Mouse (Mus musculus) thymus, adult 2 months (tissue): ENCODE data around the gene Exoc7. TPM values are rescaled to one million over a fixed set of nuclear protein-coding genes. Genes with fewer than 3 reads are reported as not detected.

Experiments
- DNase-seq: peaks from one replicate; pipeline ENCODE4 v3.0.0; 2021
- H3K27ac ChIP-seq: fragments of 200-500 bp; 2 replicates; pipeline ENCODE4 v1.5.1; 2012; ENCODE audit warnings: low read length, control low read depth; ENCODE audit not compliant: control insufficient read depth, insufficient read depth
- H3K27me3 ChIP-seq: fragments of 200-500 bp; 2 replicates; pipeline ENCODE4 v1.6.1; 2012; ENCODE audit warnings: mild to moderate bottlenecking, low read length, moderate library complexity, mixed read lengths; ENCODE audit not compliant: control insufficient read depth, insufficient read depth
- H3K36me3 ChIP-seq: fragments of 200-500 bp; 2 replicates; pipeline ENCODE4 v1.6.1; 2012; ENCODE audit warnings: mild to moderate bottlenecking, low read length, moderate library complexity; ENCODE audit not compliant: control insufficient read depth, insufficient read depth
- H3K4me1 ChIP-seq: fragments of 200-500 bp; replicated peaks from 2 replicates; pipeline ENCODE4 v1.6.1; 2012; ENCODE audit warnings: low read length; ENCODE audit not compliant: control insufficient read depth, insufficient read depth
- H3K4me3 ChIP-seq: fragments of 200-500 bp; 2 replicates; pipeline ENCODE4 v1.5.1; 2012; ENCODE audit warnings: mild to moderate bottlenecking, low read length, control low read depth, moderate library complexity; ENCODE audit not compliant: control insufficient read depth, insufficient read depth
- CTCF ChIP-seq: fragments of 200-500 bp; IDR thresholded peaks from 2 replicates; pipeline ENCODE4 v1.5.1; 2012; ENCODE audit warnings: mild to moderate bottlenecking, control low read depth, low read length, moderate library complexity, borderline replicate concordance; ENCODE audit not compliant: control insufficient read depth, poor library complexity, insufficient read depth; ENCODE audit errors: extremely low read depth
- POLR2A ChIP-seq: fragments of 200-500 bp; IDR thresholded peaks from 2 replicates; pipeline ENCODE4 v1.6.1; 2012; ENCODE audit warnings: mild to moderate bottlenecking, low read length, control low read depth, moderate library complexity; ENCODE audit not compliant: control insufficient read depth, poor library complexity, insufficient read depth; ENCODE audit errors: extremely low read depth
- WGBS: fragments of 180-500 bp; shearing (Covaris S2); methylation state at CpG from one replicate; pipeline ENCODE4 v1.1.7; 2018; 5-methylcytosine and 5-hydroxymethylcytosine counted together
- polyA plus RNA-seq: library from polyadenylated mRNA; depleted of rRNA; stranded (reverse); fragments of >200 nt; gene quantifications from 2 replicates; pipeline ENCODE4 v1.2.3, GENCODE M21; 2012

The Exoc7 gene
- polyA plus RNA-seq, 1 experiment, result 50.7 TPM

DNA sequence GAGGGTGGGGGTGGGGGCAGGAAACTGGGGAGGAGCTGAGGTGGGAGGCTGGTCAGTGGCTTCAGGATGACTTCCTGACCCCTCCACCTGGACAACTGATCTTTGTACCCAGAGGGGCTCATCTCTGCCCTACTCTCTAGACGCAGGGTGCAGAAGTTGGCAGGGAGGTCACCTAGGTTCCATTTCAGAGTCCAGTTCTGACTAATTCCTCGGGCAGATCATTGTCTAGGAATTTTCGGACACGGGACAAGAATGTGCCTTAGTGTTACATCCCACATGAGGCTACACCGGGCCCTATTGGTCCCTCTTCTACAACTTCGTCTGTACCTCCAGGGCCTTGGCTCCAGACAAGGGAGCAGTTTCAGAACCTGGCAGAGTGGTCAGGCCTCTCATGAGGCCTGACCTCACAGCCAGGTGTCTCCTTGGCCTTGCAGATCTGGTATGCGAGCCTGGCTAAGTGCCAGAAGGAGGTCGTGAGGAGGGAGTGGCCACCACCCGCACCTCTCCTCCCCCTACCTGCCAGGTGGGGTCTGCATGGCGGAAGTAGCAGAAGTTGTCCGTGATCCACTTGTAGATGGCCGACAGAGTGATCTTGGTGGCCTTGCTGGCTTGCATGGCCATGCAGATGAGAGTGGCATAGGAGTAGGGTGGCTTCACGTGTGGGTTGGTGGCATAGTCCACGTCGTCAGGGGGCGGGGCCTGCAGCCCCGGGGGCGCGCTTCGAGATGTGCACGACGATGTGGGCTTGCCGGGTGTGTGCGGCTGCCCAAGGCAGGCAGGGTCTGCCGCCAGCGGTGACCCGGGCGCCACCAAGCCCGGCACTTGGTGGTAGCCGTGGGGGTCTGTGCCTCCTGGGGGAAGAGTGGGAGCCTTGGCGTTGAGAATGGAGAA, 26.7 kb upstream of the Exoc7 start:
- H3K36me3 ChIP-seq, result no peaks in the 10 kb centered on the region
- H3K4me1 ChIP-seq, result peaks cover 35% of the 10 kb centered on the region
- H3K27me3 ChIP-seq, result no peaks in the 10 kb centered on the region; the same call in 1 of the 2 replicates
- TF ChIP-seq POLR2A (no peak), CTCF (no peak)
- 38% methylated on average over 31 of the region's 31 CpGs for WGBS
- no peak overlapping the region for H3K27ac ChIP-seq
- DNase-seq, result no peak
- no peak overlapping the region for H3K4me3 ChIP-seq

GRCm38 (mm10) chr11:116332983-116333270, 25.9 kb upstream of the Exoc7 start:
- no peak for DNase-seq
- H3K4me1 ChIP-seq, result peaks cover 27% of the 10 kb centered on the region
- no peak overlapping the region for H3K27ac ChIP-seq
- TF ChIP-seq CTCF (no peak), POLR2A (no peak)
- 96% methylated on average over 3 of the region's 3 CpGs for WGBS
- no peaks in the 10 kb centered on the region; the same call in 1 of the 2 replicates for H3K27me3 ChIP-seq
- no peak overlapping the region for H3K4me3 ChIP-seq
- no peaks in the 10 kb centered on the region for H3K36me3 ChIP-seq

DNA sequence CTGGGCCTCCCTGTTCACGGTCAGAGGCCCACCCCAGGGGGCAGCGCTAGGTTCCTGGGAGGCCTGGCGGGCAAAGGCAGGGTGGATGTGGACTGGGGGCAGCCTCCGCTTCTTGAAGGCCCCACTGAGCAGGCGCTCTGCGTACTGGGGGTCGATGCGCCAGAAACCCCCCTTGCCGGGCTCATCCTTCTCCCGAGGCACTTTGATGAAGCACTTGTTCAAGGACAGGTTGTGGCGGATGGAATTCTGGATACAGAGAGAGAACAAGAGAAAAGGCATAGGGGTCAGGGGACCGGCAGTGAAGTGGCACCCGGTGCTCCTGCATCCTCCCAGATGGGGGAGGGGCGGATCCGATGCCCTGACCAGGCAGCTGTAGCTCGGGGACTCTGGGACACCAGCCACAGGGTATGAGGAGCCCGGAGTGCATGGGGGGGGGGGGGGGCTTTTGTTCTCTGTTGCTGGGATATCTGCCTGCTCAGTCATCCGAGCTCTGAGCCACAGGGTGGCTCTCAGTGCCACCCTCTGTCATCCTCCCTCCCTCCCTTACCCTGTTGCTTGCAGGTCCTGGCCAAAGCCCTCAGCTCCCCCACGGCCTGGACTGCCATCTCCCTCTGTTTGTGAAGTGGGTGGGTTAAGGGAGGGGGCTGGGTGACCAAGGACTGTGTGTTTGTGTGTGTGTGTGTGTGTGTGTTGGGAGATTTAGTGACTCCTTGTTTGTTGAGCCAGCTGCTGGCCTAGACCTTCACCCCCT, 25.4 kb upstream of the Exoc7 start:
- no peaks in the 10 kb centered on the region for H3K36me3 ChIP-seq
- DNase-seq, result no peak
- no peaks in the 10 kb centered on the region; the same call in 1 of the 2 replicates for H3K27me3 ChIP-seq
- no peak overlapping the region for H3K27ac ChIP-seq
- H3K4me1 ChIP-seq, result peaks cover 22% of the 10 kb centered on the region
- 91% methylated on average over 19 of the region's 19 CpGs for WGBS
- no peak for TF ChIP-seq POLR2A
- no peak overlapping the region for H3K4me3 ChIP-seq

- 90% methylated on average over 7 of the region's 7 CpGs for WGBS
- no peak for TF ChIP-seq POLR2A
- TF ChIP-seq CTCF, result no peak
- H3K4me1 ChIP-seq, result peaks cover 6% of the 10 kb centered on the region
- no peak for DNase-seq
- no peaks in the 10 kb centered on the region for H3K36me3 ChIP-seq
- no peak overlapping the region for H3K4me3 ChIP-seq
- no peak overlapping the region for H3K27ac ChIP-seq
- no peaks in the 10 kb centered on the region; the same call in 1 of the 2 replicates for H3K27me3 ChIP-seq
Observed at GRCm38 (mm10) chr11:116330211-116330518, 23.1 kb upstream of the Exoc7 start.

DNA sequence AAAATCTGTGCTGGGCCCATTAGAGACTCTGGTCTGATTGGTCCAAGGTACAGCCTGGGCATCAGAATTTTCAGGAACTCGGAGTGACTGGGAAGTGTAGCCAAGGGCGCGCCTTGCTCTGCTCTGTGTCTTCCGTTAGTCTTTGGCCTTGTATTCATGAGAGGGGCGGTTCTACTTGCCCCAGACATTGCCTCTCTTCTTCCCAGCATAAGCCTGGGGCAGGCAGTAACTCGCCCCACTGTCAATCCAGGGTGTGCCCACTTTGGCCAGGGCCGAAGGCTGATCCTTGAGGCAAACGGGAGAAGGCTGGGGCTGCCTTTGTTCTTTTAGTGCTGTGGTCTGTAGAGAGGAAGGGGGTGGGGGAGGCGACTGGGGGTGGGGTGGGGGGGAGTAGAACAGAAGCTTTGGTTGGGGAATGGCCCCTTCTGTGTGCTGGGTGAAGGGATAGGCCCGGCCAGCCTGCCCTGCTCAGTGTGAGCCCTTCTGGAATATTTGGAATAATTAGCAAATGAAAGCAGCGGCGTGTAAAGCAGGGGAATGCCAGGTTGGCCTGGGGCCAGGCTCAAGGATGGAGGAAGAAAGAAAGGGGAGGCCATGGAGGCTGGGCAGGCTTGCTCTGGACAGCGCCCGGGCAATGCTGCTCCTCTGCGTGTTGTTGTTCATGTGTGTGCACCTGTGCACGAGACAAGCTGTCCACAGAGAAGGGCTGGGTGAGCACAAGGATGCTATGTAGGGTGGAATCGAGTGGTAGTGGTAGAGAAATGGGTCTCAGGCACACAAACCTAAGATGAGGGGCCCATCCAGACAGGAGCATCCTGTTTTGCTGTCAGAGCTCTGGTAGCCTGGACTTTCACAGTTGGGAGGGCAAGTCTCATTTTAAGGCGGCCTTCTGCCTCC, 22.5 kb upstream of the Exoc7 start:
- peaks cover under 1% of the 10 kb centered on the region; the same call in 1 of the 2 replicates for H3K4me1 ChIP-seq
- H3K4me3 ChIP-seq, result no peak overlapping the region
- no peak overlapping the region for H3K27ac ChIP-seq
- H3K36me3 ChIP-seq, result no peaks in the 10 kb centered on the region
- 80% methylated on average over 18 of the region's 18 CpGs for WGBS
- TF ChIP-seq CTCF (no peak), POLR2A (no peak)
- H3K27me3 ChIP-seq, result no peaks in the 10 kb centered on the region; the same call in 1 of the 2 replicates
- DNase-seq, result no peak

DNA sequence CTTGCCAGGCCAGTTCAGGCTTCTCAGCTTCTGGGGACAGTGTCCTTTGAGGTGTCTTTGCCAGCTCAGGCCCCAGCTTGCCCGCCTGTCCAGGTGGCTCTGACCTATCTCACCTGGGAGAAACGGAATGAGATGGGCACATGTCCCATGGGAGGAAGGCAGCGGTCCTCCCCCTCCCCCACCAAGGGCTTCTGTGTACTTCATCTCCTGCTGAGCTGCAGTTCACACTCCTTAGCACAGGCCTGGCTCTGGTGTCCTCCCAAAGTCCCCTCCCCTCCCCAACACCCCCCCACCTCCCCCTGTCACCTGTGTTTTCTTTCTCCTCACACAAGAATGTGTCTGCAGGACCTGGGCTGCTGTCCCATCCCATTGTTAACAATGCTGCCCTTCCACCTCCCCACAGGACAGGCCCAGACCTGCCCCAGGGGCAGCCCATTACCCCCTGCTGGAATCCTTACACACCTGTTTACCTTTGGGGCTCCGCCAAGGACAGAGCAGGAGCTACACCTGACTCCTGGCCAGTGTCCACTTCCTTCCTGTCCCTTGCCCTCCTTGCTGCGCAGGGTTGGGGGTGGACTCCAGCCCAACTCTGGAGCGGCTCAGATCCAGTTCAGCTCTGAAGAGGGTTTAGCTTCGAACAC, 20.1 kb upstream of the Exoc7 start:
- TF ChIP-seq POLR2A (no peak), CTCF (no peak)
- Histone ChIP-seq H3K36me3 (no peaks in the 10 kb centered on the region), H3K27ac (no peak overlapping the region), H3K4me3 (no peak overlapping the region), H3K4me1 (no peaks in the 10 kb centered on the region), H3K27me3 (no peaks in the 10 kb centered on the region)
- 93% methylated on average over 7 of the region's 7 CpGs for WGBS
- no peak for DNase-seq
